Mouse (Mus musculus) kidney, embryonic 14.5 days (tissue): Measurements from ENCODE around the gene Fndc1. TPM values are rescaled to one million over a fixed set of nuclear protein-coding genes. Genes with fewer than 3 reads are reported as not detected.

Experiments
- ATAC-seq: fragments of 200-750 bp; cut with Nextera tagmentation; 2 replicates; pipeline ENCODE4 v1.8.0; 2017; ENCODE audit warnings: moderate number of reproducible peaks, mild to moderate bottlenecking, moderate TSS enrichment, moderate library complexity; ENCODE audit not compliant: low FRiP score, low TSS enrichment
- H3K27ac ChIP-seq: fragments of 300-500 bp; sonication (generic); 2 replicates; pipeline ENCODE4 v1.5.1; 2014; ENCODE audit warnings: low read depth, mild to moderate bottlenecking, low read length, moderate library complexity, mixed read lengths
- H3K27me3 ChIP-seq: fragments of 300-500 bp; sonication (generic); 2 replicates; pipeline ENCODE4 v1.6.1; 2014; ENCODE audit warnings: mild to moderate bottlenecking, low read length; ENCODE audit not compliant: control insufficient read depth, insufficient read depth
- H3K36me3 ChIP-seq: fragments of 300-500 bp; sonication (generic); 2 replicates; pipeline ENCODE4 v1.6.1; 2014; ENCODE audit warnings: low read length, mixed read lengths; ENCODE audit not compliant: control insufficient read depth, insufficient read depth
- H3K4me1 ChIP-seq: fragments of 300-500 bp; sonication (generic); 2 replicates; pipeline ENCODE4 v1.6.1; 2014; ENCODE audit warnings: low read length, mixed read lengths; ENCODE audit not compliant: control insufficient read depth, insufficient read depth
- H3K4me2 ChIP-seq: fragments of 300-500 bp; sonication (generic); replicated peaks from 2 replicates; pipeline ENCODE4 v1.6.1; 2014; ENCODE audit warnings: low read depth, mild to moderate bottlenecking, low read length
- H3K4me3 ChIP-seq: fragments of 300-500 bp; sonication (generic); 2 replicates; pipeline ENCODE4 v1.5.1; 2014; ENCODE audit warnings: mild to moderate bottlenecking, low read length
- H3K9ac ChIP-seq: fragments of 300-500 bp; sonication (generic); 2 replicates; pipeline ENCODE4 v1.6.1; 2014; ENCODE audit warnings: low read depth, mild to moderate bottlenecking, low read length, moderate library complexity
- H3K9me3 ChIP-seq: fragments of 300-500 bp; sonication (generic); 2 replicates; pipeline ENCODE4 v1.6.1; 2016; ENCODE audit warnings: low read length; ENCODE audit not compliant: control insufficient read depth
- WGBS: fragments of 180-500 bp; shearing (Covaris S2); extraction: QIAGEN DNeasy Blood & Tissue Kit; methylation state at CpG from one replicate; pipeline ENCODE4 v1.1.7; 2014; 5-methylcytosine and 5-hydroxymethylcytosine counted together
- polyA plus RNA-seq: library from polyadenylated mRNA; unstranded; fragments of >200 nt; fragmentation: Nextera tagmentation; extraction: Ambion mirVana; gene quantifications from 2 replicates; pipeline ENCODE4 v1.2.1, GENCODE M21; 2014

Fndc1 gene
- polyA plus RNA-seq, 1 experiment from 2014 or later = 0.11 TPM

- H3K4me3 ChIP-seq = no peak overlapping the region
- H3K4me2 ChIP-seq = no peak overlapping the region
- no peaks in the 10 kb centered on the region for H3K9me3 ChIP-seq
- H3K27ac ChIP-seq = no peak overlapping the region
- ATAC-seq = no peak
- no peaks in the 10 kb centered on the region for H3K4me1 ChIP-seq
- no peaks in the 10 kb centered on the region for H3K27me3 ChIP-seq
- WGBS = 82% methylated on average over 9 of the region's 9 CpGs
- H3K36me3 ChIP-seq = no peaks in the 10 kb centered on the region
- H3K9ac ChIP-seq = no peak overlapping the region
Observed at GRCm38 (mm10) chr17:7802483-7802882, 24.6 kb downstream of the Fndc1 start.

- no peak overlapping the region for H3K4me2 ChIP-seq
- H3K4me1 ChIP-seq = no peaks in the 10 kb centered on the region
- H3K27ac ChIP-seq = no peak overlapping the region
- 61% methylated on average over 3 of the region's 3 CpGs for WGBS
- H3K36me3 ChIP-seq = no peaks in the 10 kb centered on the region
- no peak overlapping the region for H3K4me3 ChIP-seq
- no peaks in the 10 kb centered on the region for H3K9me3 ChIP-seq
- H3K9ac ChIP-seq = no peak overlapping the region
- no peaks in the 10 kb centered on the region for H3K27me3 ChIP-seq
- ATAC-seq = no peak
Observed at GRCm38 (mm10) chr17:7799894-7800293, 27.2 kb downstream of the Fndc1 start.

GRCm38 (mm10) chr17:7795584-7795983 lies 31.5 kb downstream of the Fndc1 start:
- H3K9ac ChIP-seq = no peak overlapping the region
- H3K4me3 ChIP-seq = no peak overlapping the region
- no peaks in the 10 kb centered on the region for H3K27me3 ChIP-seq
- no peak for ATAC-seq
- H3K9me3 ChIP-seq = no peaks in the 10 kb centered on the region
- WGBS = 80% methylated on average over 8 of the region's 8 CpGs
- no peak overlapping the region for H3K27ac ChIP-seq
- H3K4me2 ChIP-seq = no peak overlapping the region
- H3K36me3 ChIP-seq = no peaks in the 10 kb centered on the region
- H3K4me1 ChIP-seq = no peaks in the 10 kb centered on the region

GRCm38 (mm10) chr17:7795168-7795567 lies 31.9 kb downstream of the Fndc1 start:
- H3K27ac ChIP-seq = no peak overlapping the region
- no peak for ATAC-seq
- 84% methylated on average over 2 of the region's 2 CpGs for WGBS
- H3K4me3 ChIP-seq = no peak overlapping the region
- no peak overlapping the region for H3K9ac ChIP-seq
- no peaks in the 10 kb centered on the region for H3K27me3 ChIP-seq
- H3K36me3 ChIP-seq = no peaks in the 10 kb centered on the region
- no peak overlapping the region for H3K4me2 ChIP-seq
- H3K4me1 ChIP-seq = no peaks in the 10 kb centered on the region
- no peaks in the 10 kb centered on the region for H3K9me3 ChIP-seq

GRCm38 (mm10) chr17:7794093-7794492 lies 33.0 kb downstream of the Fndc1 start:
- no peak for ATAC-seq
- H3K4me2 ChIP-seq = no peak overlapping the region
- H3K36me3 ChIP-seq = no peaks in the 10 kb centered on the region
- H3K27ac ChIP-seq = no peak overlapping the region
- no peaks in the 10 kb centered on the region for H3K4me1 ChIP-seq
- no peaks in the 10 kb centered on the region for H3K9me3 ChIP-seq
- H3K27me3 ChIP-seq = no peaks in the 10 kb centered on the region
- no peak overlapping the region for H3K9ac ChIP-seq
- WGBS = 84% methylated on average over 6 of the region's 6 CpGs
- no peak overlapping the region for H3K4me3 ChIP-seq

GRCm38 (mm10) chr17:7790512-7790911 lies 36.6 kb downstream of the Fndc1 start:
- no peaks in the 10 kb centered on the region for H3K4me1 ChIP-seq
- H3K4me2 ChIP-seq = no peak overlapping the region
- WGBS = 76% methylated on average over 3 of the region's 3 CpGs
- H3K27ac ChIP-seq = no peak overlapping the region
- ATAC-seq = no peak
- no peak overlapping the region for H3K9ac ChIP-seq
- H3K27me3 ChIP-seq = no peaks in the 10 kb centered on the region
- no peak overlapping the region for H3K4me3 ChIP-seq
- no peaks in the 10 kb centered on the region for H3K36me3 ChIP-seq
- no peaks in the 10 kb centered on the region for H3K9me3 ChIP-seq

- ATAC-seq = no peak
- Histone ChIP-seq H3K4me3 (no peak overlapping the region), H3K4me1 (no peaks in the 10 kb centered on the region), H3K9me3 (no peaks in the 10 kb centered on the region), H3K27me3 (no peaks in the 10 kb centered on the region), H3K9ac (no peak overlapping the region), H3K36me3 (no peaks in the 10 kb centered on the region), H3K27ac (no peak overlapping the region), H3K4me2 (no peak overlapping the region)
- WGBS = 89% methylated on average over 3 of the region's 3 CpGs
Observed at GRCm38 (mm10) chr17:7774101-7774500, 53.0 kb downstream of the Fndc1 start.

- Histone ChIP-seq H3K27ac (no peak overlapping the region), H3K27me3 (no peaks in the 10 kb centered on the region), H3K9ac (no peak overlapping the region), H3K4me2 (no peak overlapping the region), H3K36me3 (no peaks in the 10 kb centered on the region), H3K4me1 (no peaks in the 10 kb centered on the region), H3K4me3 (no peak overlapping the region), H3K9me3 (no peaks in the 10 kb centered on the region)
- WGBS = 76% methylated on average over 4 of the region's 4 CpGs
- ATAC-seq = no peak
Observed at GRCm38 (mm10) chr17:7759786-7760185, 67.3 kb downstream of the Fndc1 start.

GRCm38 (mm10) chr17:7755001-7755400 lies 72.1 kb downstream of the Fndc1 start:
- H3K9ac ChIP-seq = no peak overlapping the region
- H3K9me3 ChIP-seq = no peaks in the 10 kb centered on the region
- H3K27ac ChIP-seq = no peak overlapping the region
- no peaks in the 10 kb centered on the region for H3K27me3 ChIP-seq
- 92% methylated on average over 11 of the region's 11 CpGs for WGBS
- ATAC-seq = no peak
- no peak overlapping the region for H3K4me2 ChIP-seq
- H3K36me3 ChIP-seq = no peaks in the 10 kb centered on the region
- H3K4me1 ChIP-seq = no peaks in the 10 kb centered on the region
- H3K4me3 ChIP-seq = no peak overlapping the region

- Histone ChIP-seq H3K36me3 (no peaks in the 10 kb centered on the region), H3K9ac (no peak overlapping the region), H3K4me3 (no peak overlapping the region), H3K4me2 (no peak overlapping the region), H3K27ac (no peak overlapping the region), H3K9me3 (no peaks in the 10 kb centered on the region), H3K4me1 (no peaks in the 10 kb centered on the region), H3K27me3 (no peaks in the 10 kb centered on the region)
- WGBS = 72% methylated on average over 7 of the region's 7 CpGs
- ATAC-seq = no peak
Observed at GRCm38 (mm10) chr17:7753383-7753782, 73.7 kb downstream of the Fndc1 start.
